Mouse (Mus musculus) right cerebral cortex, postnatal 25 days (tissue): ENCODE measurements around the gene Syn3.
A peak's percentile ranks its signal among the peaks of the same experiment; 100 is the strongest.
"Not testable (repeated sequence)": the region's sequence is repeated elsewhere in the genome, so short reads cannot be mapped to it uniquely, and the experiment has no call there.

Source experiments
- DNase-seq: peaks from one replicate; pipeline ENCODE4 v3.0.0; 2022

Syn3 gene

DNA sequence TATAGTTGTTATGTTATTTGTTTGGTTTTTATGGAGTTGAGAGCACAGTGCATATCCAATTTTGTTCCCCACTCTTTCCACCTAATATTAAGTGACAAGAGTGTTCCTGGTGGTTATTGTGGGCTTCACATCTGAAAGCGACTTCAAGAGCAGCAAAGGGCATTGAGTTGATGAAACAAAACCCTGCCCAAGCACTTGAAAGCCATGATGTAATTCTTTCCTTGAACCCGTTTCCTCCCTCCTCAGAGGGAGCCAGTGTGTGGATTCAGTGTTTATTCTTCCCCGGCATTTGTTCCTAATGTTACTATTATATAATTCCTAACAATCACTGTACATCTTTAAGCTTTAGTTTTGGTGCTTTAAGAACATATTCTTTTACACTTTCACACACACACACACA is 361.6 kb downstream of the Syn3 start:
- DNase-seq = no peak

DNA sequence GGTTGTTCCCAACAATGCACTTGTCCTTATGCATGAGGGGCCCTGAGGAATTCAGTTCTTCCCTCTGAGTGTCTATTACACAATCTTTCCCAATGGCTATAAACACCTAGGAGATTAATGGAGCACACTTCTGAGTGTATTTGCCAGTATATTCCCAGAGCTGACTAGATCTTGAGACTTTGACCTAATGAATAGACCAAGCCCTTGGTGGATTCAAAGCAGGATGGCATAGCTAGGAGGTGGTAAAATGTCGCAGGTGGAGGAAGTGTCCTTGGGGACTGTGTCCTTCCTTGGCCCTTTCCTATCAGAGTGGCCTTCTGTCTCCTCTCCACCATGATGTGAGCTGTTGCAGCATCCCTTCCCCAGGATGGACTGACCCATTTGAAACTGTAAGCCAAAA is 362.4 kb downstream of the Syn3 start:
- DNase-seq = no peak

DNA sequence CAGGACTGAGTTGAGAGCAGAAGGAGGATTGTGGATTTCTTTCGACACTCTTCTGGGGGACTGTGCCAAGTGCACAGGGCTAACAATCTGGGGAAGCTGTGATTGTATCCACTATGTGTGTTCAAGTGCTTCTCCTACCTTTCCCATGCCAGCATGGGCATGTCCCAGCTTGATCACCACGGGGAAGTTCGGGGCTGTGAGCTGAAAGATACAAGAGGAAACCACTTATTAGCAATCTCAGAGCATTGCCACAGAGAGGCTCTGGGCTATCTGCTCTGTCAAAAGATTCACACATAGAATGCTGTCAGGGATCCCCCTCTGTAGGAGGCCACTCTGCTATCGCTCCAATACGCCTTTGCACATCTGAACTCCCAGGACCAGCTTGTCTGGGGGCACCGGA is 363.8 kb downstream of the Syn3 start:
- no peak for DNase-seq

DNA sequence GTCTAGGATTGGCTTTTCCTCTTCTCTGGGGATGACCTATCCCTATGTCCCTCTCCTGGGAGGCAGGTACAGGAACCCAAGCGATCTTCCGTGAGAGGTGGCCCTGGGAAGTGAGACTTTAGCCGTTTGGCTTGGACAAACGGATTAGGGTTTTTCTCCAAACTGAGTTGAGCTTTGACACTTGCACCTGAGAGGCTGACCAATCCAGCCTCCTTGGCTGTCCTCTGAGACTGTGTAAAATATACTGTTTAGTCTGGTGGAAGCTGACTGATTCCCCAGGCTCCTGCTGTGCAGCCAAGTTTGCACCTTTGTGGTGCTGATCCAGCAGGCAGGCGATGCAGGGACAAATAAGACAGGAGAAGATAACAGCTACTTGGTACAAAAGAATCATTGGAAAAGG is 364.4 kb downstream of the Syn3 start:
- no peak for DNase-seq

DNA sequence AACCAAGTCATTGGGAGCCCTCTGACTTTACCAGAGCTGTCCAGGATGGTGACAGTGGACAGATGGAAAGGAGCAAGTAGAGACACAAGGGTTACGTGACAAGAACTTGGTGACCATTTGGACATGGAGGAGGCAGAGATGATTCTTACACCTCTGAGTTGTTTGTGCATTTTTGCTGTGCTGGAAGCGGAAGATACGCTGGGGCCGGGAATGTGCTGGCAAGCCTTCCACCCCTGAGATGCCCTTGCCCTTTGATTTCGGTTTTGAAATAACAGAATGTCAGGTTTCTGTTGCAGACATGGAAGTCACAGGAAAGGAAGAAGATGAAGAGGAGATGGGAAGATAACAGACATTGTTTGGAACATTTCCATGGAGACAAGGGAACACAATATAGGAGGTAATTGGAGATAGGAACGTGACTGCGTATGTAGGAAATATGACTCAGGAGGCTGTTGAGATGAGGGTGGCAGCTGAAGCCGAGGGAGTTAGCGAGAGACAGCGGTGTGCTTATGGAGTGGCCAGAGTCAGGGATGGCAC is 366.2 kb downstream of the Syn3 start:
- no peak for DNase-seq

DNA sequence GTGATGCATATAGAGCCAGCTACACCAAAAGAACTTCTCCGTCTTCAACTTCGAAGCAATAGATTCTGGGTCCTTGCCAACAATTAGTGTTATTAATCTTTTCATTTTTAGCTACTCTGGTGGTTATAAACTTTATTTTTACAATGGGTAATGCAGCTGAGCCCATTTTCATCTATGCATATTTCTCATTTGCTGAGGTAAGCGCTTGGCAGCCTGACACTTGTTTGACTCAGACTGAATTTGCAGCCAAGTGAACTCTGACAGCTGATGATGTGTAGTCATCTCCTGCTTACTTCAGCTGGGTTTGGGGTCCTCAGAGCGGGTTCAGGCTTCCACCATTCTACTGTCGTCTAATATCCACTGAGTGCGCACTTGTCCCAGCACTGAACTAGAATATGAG is 369.6 kb downstream of the Syn3 start:
- DNase-seq = no peak

DNA sequence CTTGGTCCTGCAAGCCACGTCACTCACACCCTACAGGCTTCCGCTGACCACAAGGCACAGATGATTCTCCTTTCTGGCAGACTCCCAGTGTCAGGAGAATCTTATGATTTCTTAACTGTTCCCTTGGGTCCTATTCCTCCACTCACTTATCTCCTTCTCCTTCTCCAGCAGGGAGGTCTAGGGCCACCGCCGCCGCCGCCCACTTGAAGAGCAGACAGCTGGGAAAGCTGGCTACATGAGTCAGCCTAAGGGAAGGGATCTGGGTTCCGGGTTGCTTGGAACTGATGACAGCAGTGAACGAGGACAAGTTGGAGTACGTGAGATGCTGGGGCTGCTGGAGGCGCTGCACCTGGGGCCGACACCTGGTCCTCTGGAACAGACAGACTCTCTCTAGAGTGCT is 372.2 kb downstream of the Syn3 start:
- DNase-seq = peak; percentile 20

DNA sequence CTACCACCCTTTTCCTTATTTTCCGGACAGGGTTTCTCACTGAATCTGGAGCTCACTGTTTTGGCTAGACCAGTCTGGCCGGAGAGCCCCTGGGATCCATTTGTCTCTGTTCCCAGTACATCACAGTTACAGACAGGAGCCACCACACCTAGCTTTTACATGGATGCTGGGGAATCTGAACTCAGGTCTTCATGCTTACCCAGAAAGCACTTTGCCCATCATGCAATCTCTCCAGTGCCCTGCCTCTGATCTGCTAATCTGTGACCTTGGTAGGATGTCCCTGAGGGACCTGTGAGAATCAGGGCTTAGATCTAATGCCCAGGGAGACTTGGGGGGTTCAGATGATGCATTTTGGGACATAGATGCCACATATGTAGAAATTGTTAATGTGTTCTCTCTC is 373.3 kb downstream of the Syn3 start:
- DNase-seq = no peak

DNA sequence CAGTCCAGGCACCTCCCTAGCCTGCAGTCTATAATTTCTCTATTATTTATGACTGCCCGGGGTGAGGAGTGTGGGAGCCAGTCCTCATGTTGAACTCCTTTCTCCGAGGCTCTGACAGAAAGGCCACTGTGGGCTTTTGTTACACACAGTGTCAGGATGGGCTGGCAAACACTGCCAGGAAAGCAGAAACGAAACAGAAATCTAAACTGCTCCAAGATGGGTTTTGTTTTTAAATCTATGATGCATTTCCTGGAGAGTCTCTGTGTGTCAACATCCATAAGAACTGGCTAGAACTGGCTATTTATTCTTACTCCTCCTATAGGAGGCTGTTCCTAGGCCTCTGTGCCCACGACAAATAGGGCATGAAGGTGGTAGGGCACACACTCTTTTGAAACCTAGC is 374.6 kb downstream of the Syn3 start:
- DNase-seq = no peak

DNA sequence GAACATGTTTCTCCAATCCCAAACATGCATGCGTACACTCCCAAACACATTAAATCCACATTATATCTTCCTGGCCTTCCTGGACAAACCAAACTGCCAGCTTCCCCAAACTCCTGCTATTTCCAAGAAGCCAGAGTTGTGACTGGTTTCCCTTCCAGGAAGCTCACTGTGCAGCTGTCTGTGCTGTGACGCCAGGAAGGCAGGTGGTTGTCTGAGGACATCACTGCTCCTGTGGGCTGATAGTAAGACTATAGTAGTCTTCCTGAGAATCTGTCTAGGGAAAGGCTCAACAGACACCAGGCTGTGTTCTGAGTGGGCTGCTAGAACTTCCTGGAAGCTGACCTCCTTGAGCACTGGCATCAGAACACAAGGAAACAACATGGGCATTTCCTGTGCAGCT is 375.5 kb downstream of the Syn3 start:
- DNase-seq = no peak

DNA sequence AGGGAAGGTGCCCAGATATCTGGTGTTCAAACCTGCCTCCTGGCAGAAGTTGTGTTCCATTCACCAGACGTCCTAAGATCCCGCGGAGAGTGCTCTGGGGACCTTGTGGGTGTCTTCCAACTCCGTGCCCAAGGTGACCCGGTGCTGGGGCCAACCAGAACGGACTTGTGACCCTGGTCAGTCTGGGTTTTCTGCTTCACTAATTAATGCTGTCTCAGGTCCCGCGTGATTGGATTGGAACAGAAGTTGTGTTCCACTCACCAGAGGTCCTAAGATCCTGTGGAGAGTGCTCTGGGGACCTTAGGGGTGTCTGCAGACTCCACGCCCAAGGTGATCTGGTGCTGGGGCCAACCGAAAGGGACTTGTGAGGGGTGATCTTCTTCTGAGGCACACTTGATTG is 376.2 kb downstream of the Syn3 start:
- DNase-seq = not testable (repeated sequence)

DNA sequence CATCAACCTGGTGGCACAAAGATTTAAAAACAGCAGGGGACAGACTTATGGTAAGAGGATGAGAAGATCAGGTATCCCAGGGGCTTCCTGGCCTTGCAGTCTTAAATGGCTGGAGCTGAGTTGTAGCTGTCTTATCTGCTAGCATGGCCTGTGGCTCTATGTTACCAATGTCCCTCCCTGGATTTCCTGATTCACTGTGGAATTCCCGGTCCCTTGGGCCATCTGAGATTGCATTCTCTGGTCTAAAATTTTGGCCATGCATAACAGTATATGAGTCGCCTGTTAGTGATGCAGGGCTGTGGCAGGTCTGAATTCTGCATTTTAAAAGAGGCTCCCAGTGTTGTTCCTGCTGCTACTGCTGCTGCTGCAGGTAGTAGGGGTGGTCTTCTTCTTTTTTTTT is 382.4 kb downstream of the Syn3 start:
- no peak for DNase-seq

DNA sequence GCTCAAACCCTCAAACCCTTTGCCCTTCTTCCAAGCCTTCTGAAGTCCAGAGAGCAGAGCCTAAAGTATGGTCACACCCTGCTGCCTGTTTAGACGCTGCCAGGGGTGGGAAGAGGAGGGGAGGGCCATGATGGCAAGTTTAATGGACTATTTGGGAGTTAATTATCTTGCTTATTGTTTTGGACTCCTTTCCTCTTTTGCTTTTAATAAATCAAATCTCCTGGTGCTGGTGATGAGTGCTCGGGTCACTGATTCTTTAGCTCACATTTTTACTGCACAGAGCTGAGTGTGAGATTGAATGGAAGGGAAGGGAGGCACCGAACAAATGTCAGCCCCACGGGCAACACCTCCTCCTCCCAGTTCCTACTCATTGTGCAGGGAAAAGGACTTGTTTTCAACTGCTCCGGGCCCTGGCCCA is 384.3 kb downstream of the Syn3 start:
- DNase-seq = no peak

DNA sequence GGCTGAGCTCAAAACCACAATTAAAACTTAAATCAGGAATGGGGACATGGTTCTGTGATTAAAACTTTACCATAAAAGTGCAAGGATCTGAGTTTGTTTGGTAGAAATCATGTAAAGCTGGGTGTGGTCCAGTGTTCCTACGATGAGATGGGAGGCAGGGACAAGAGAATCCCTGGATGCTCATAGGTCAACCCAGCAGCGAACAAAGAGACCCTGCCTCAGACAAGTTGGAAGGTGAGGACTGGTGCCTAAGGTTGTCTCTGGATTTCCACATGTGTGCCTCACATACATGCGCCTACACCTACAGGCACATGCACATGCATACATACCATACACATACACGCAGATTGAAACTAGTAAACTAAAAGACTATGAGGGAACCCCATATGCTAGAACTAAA is 389.9 kb downstream of the Syn3 start:
- no peak for DNase-seq

DNA sequence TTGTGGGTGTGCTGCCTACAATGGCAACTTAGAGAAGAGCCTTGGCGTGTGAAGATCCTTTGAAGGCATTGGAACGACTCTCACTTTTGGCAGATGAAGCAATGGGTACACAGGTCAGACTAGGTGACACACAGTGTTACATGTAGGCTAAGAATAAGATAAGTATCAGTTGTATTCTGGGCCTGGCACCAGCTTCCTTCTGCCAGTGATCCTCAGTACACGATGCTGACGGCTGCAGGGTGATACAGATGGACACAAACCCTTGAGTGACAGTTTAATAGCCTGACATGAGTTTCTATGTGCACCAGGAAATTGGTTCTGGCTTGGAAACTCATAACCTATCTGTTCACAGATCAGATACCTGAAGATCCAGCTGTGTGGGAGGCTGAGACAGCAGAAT is 391.0 kb downstream of the Syn3 start:
- DNase-seq = no peak

DNA sequence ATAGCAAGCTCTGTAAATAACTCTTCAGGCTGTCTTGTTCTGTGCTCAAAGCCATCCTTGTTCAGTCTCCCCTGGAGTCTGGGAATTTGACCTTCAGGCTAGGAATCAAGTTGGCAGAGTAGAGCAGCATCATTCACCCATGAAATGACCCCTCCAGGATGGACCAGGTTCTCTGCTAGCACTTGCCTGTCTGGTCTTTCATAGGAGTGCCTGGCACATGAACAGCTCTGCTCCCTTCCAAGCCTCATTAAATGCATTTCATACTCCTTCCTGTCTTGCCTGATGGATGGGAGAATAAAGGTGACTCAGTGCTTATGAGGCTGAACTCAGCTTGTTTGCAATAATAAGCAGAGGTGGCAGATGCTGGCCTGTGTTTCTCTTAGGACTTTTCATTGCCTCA is 394.7 kb downstream of the Syn3 start:
- no peak for DNase-seq

DNA sequence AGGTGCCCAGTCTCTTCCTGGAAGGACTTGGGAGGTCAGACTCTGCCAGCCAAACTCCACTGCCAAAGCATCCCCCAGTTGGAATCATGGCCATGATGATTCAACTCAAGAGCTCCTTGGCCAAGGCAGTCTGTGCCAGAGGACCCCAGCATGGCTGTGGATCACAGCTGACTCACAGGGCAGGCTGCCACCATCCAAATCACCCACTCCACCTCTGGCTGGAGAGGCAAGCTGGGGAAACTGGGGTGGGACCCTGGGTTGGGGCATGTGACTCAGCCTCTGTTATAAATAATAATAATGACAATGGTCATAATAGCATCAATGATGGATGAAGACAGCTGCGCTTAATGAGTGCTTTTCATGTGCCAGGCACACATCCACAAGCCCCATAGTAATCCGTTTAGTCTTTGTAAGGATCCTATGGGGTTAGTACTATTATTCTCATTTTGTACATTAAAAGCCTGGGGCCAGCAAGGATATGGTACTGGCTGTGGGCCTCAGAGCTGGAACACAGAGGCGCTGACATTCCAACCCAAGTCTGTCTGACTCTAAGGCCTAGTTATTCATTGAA is 398.3 kb downstream of the Syn3 start:
- DNase-seq = no peak

DNA sequence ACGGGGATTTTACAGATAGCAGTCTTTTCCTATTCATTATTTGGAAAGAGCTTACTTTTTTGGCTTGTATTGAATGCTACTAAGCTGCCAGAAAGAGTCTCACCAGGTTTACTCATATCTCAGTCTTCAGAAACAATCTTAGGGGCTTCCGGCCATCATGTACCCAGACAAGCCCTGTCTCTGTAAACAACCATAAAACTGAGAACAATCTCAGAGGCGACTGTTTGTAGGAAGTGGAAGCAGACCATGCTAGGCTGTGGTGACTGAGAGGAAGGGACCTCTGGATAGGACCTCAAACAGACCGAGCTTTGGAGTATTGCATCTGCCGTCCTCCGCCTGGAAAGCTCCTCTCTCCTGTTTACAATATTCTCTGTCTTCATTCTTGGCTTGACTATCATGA is 400.3 kb downstream of the Syn3 start:
- no peak for DNase-seq

DNA sequence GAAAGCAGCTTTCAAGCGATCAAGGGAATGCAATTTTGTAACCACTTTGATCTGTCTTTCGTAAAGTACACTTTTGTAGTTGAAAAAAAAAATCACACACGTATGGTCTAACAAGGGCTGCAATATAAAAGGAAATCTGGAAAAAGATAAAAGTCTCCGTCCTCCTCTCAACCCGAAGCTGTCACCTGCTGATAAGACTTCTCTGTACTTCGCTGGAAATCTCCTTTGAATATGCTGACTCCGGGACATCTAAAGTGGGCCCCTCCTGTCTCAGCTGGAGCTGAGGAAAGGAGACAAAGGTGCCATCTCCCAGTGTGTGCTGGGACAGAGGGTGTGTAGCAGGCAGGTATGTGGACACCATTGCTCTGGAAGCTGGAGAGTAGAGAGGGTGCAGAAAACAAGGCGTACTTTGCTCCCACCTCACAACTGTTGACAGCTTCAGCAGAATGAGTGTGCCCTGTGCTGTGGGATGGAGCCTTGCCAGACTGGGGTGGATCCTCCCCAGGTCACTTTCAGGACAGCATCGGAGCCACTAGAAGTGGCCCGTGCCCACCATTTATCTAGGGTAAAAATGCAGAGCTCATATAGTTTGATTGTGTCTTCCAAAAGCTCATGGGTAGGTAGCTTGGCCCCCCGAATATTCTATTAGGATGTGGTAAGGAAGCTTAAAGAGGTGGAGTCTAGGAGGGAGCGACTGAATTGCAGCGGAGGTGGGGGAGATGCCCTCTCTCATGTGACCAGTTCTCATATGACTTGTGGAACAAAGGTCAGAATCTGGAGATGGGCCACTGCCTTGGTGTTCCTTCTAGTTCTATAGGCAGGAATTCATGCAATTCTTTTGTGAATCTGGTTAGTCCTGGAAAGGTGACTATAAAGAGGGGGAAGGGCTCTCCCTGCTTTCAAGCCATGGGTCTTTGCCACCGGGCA is 405.3 kb downstream of the Syn3 start:
- DNase-seq = no peak

DNA sequence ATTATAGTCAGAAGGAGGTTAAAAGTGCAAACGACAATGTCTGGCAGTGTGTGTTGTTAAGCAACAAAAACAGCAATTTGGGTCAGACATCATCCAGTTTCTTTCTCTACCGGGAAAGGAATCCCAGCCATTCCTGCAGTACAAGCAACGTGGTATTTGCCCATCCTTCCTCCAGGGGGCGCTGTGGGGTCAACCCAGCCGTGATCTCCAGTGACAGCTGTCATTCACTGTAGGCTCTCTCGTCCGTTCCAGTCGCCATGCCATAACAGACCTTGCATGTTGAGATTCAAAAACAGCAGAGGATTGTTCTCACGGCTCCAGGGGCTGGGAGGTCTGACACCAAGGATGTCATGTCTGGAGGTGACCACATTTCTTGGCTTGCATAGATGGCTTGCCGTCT is 406.8 kb downstream of the Syn3 start:
- no peak for DNase-seq

DNA sequence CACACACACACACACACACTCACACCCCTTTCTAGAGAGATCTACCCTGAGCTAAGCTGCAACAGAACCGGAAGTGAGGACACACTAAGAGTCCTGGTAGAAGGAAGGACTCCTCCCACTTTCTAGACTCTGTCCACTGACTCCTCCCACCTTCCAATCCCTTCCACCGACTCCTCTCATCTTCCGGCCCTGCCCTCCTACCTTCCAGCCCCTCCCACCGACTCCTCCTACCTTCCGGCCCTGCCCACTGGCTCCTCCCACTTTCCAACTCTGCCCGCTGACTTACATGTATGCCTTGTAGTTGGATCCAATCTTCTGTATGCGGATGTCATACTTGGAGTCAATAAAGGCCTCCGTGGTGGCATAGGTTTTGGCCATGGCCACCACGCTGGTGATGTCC is 418.8 kb downstream of the Syn3 start:
- no peak for DNase-seq

DNA sequence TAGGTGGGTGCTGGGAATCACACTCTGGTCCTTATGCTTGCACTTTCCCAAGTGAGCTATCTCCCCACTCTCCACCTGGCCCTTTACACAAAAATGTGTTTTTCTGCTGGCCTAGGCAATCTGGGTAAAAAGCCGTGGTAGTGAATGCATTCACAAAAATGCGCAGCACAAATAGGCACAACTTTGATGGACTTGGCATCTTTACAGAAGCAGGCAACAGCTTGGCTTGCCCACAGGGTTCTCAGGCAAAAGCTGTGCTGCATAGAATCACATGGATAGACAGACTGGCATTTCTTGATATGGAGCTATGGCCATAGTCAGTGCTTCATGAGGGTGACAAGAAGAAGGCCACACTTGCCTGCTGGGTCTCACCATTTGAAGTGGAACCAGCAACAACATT is 419.9 kb downstream of the Syn3 start:
- DNase-seq = no peak

DNA sequence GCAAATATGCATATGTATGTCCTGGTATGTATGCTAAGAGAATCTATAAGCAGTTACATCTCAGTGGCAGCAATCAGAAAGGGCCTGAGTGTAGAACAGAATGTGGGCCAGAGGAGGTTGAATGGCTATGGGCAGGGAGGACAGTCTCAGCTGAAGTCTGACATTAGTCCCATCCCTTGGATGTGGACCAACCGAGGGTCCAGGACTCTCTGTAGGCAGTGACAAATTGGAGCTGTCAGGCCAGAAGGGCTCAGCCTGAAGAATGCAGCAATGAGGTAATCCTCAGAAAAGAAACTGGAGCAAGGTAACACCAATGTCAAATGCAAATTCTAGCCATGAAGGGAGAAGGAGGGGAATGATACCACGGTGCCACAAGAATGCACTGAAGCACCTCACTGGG is 421.4 kb downstream of the Syn3 start:
- DNase-seq = no peak

DNA sequence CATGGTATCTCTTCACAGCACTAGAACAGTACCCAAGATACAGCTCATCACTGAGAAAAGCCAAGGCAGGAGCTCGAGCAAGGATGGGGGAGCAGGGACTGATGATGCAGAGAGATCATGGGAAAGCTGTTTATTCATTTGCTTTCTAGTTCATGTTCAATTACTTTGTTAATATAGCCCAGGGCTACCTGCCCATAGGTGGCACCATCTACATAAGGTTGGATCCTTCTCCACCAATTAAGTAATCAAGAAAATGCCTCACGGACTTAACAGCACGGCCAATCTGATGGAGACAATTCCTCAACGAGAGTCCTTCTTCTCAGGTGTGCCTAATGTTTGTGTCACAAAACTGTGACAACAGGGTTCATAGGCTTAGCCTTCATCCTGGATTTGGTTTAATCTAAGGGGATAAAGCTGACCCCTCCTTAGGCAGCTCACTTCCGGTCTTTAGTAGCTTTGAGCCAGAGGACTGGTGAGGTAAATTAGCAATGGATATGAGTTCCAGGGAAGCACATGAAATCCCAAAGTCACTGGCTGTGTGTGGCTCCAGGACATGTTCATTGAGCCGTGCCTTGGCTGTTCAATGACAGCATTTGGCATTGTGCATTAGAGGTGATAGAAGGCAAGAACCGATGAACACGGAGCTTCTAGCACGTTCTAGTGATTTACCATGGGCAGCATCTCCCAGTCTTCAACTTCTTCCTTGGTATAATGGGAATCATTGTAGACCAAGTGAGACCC is 423.6 kb downstream of the Syn3 start:
- DNase-seq = no peak
